9 mouse cellular contexts compared by ENCODE assay signal in genomic region chr4:125114638-125115037, GRCm38 (mm10). TPM values are rescaled to one million over a fixed set of nuclear protein-coding genes. Genes with fewer than 3 reads are reported as not detected.
A peak's percentile ranks its signal among the peaks of the same experiment; 100 is the strongest.
DNase-seq lines count a peak whose midpoint lies in the region; ATAC-seq and TF ChIP-seq lines count a peak whose summit lies in the region.
"Had no signal": no experiment of that assay in that cellular context is flagged by ENCODE, and none has a peak within 500 bp of the region (broad histone marks: within the 10 kb centered on the region; RNA-seq: fewer than 3 reads in every experiment).

No protein-coding gene starts in this region.

- peaks cover 69% of the 10 kb centered on the region for H3K4me1 ChIP-seq in E14TG2a.4 (replicated peaks; ENCODE audit: low read depth, low read length)
- H3K4me1 ChIP-seq in forebrain, embryonic 12.5 days, result peaks cover 14% of the 10 kb centered on the region; the same call in 1 of the 2 replicates
- H3K4me1 ChIP-seq in lung, adult 2 months (ENCODE audit: control insufficient read depth, insufficient read depth, low read length), result peaks cover 12% of the 10 kb centered on the region
- peaks cover 15% of the 10 kb centered on the region for H3K4me1 ChIP-seq in neural tube, embryonic 15.5 days

- TF ChIP-seq CTCF in E14TG2a.4 (conservative IDR thresholded peaks at IDR 0.05; ENCODE audit: low read length), result peak; percentile 86
- peak; percentile 90 for TF ChIP-seq CTCF in lung, adult 2 months (IDR thresholded peaks at IDR 0.05; ENCODE audit: insufficient read depth, low read length)

- TF ChIP-seq POLR2A in lung, adult 2 months (IDR thresholded peaks at IDR 0.05; ENCODE audit: borderline replicate concordance, extremely low read depth, low read depth, low read length), result no peak

- no peak overlapping the region for H3K27ac ChIP-seq in forebrain, embryonic 12.5 days
- no peak overlapping the region for H3K27ac ChIP-seq in neural tube, embryonic 15.5 days (replicated peaks)

- no peak overlapping the region for H3K4me3 ChIP-seq in E14TG2a.4 (replicated peaks; ENCODE audit: low read length)
- no peak overlapping the region for H3K4me3 ChIP-seq in forebrain, embryonic 12.5 days (replicated peaks)
- H3K4me3 ChIP-seq in lung, adult 2 months (replicated peaks; ENCODE audit: extremely low read depth, low read depth, low read length), result no peak overlapping the region
- H3K4me3 ChIP-seq in neural tube, embryonic 15.5 days (replicated peaks), result no peak overlapping the region

- H3K36me3 ChIP-seq in E14TG2a.4 (ENCODE audit: insufficient read depth, low read length), result peaks cover 34% of the 10 kb centered on the region
- peaks cover 27% of the 10 kb centered on the region for H3K36me3 ChIP-seq in forebrain, embryonic 12.5 days (replicated peaks)
- H3K36me3 ChIP-seq in neural tube, embryonic 15.5 days, result peaks cover 18% of the 10 kb centered on the region

- H3K4me2 ChIP-seq in forebrain, embryonic 12.5 days, result no peak overlapping the region
- no peak overlapping the region for H3K4me2 ChIP-seq in neural tube, embryonic 15.5 days

- intact Hi-C loops in heart, postnatal 14 days (cut with DNase I), result no loop called here

- H3K9me3 ChIP-seq in E14TG2a.4 (ENCODE audit: low read length), result no peaks in the 10 kb centered on the region
- H3K9me3 ChIP-seq in forebrain, embryonic 12.5 days, result no peaks in the 10 kb centered on the region
- H3K9me3 ChIP-seq in neural tube, embryonic 15.5 days (replicated peaks), result no peaks in the 10 kb centered on the region

- 21% methylated on average over 6 of the region's 6 CpGs for WGBS in forebrain, embryonic 12.5 days
- 4% methylated on average over 6 of the region's 6 CpGs for WGBS in lung, adult 2 months
- WGBS in neural tube, embryonic 15.5 days, result 8% methylated on average over 6 of the region's 6 CpGs

- H3K9ac ChIP-seq in forebrain, embryonic 12.5 days, result no peak overlapping the region
- H3K9ac ChIP-seq in neural tube, embryonic 15.5 days (replicated peaks), result peak overlapping the region; percentile 21; the same call in 1 of the 2 replicates

- peak; percentile 47 for ATAC-seq in forebrain, embryonic 12.5 days (ENCODE audit: low FRiP score)
- ATAC-seq in neural tube, embryonic 15.5 days (ENCODE audit: low FRiP score), result 0 out of 2 replicates have a peak, but pooled peaks have one; percentile 32

- H3K27me3 ChIP-seq in E14TG2a.4 (ENCODE audit: insufficient read depth, low read length), result peaks cover 2% of the 10 kb centered on the region; the same call in 1 of the 2 replicates
- no peaks in the 10 kb centered on the region for H3K27me3 ChIP-seq in forebrain, embryonic 12.5 days
- no peaks in the 10 kb centered on the region for H3K27me3 ChIP-seq in neural tube, embryonic 15.5 days (replicated peaks)

- DNase-seq in c-Kit-positive CD71-positive TER-119-positive erythroid progenitor cells, embryonic 14.5 days (ENCODE audit: low spot score), result peak; percentile 53
- peak; percentile 86 to 90 for DNase-seq in heart, postnatal 14 days
- DNase-seq in layer of hippocampus, adult 8-10 months (ENCODE audit: low spot score in 2 of 2), result peak; percentile 77 to 88
- DNase-seq in lung, adult 2 months, result peak; percentile 86
- peak; percentile 92 for DNase-seq in testis, postnatal 10 days (ENCODE audit: low spot score)

RNA-seq across cellular contexts. Expression of gene Zc3h12a, which starts 13.0 kb away (rescaled TPM):
- polyA plus RNA-seq in forebrain, embryonic 12.5 days (2016; fragmentation: Nextera tagmentation; extraction: Ambion mirVana), result 0.18 and 0.23 TPM in 2 replicates
- 1 to 10 TPM; 3.2 to 4.0 TPM for total RNA-seq in heart, postnatal 14 days (2021)
- 1 to 10 TPM in 3 of 4 experiments, under 1 TPM in 1; 0.67 to 2.6 (median 1.5) TPM for total RNA-seq in layer of hippocampus, adult 8-10 months (2022)
- 11.9 and 13.9 TPM in 2 replicates for polyA plus RNA-seq in lung, adult 2 months (2012; rRNA removed)
- 0.15 and 0.68 TPM in 2 replicates for polyA plus RNA-seq in neural tube, embryonic 15.5 days (2015; fragmentation: Nextera tagmentation; extraction: Ambion mirVana)

RNA-seq across cellular contexts. Expression of gene Meaf6, which starts 29.7 kb away (rescaled TPM):
- polyA plus RNA-seq in forebrain, embryonic 12.5 days (2016; fragmentation: Nextera tagmentation; extraction: Ambion mirVana), result 128 and 138 TPM in 2 replicates
- 10 to 100 TPM; 22.6 to 24.5 TPM for total RNA-seq in heart, postnatal 14 days (2021)
- total RNA-seq in layer of hippocampus, adult 8-10 months (2022), result 100 to 1,000 TPM; 103 to 122 (median 110) TPM
- 9.5 and 14.2 TPM in 2 replicates for polyA plus RNA-seq in lung, adult 2 months (2012; rRNA removed)
- polyA plus RNA-seq in neural tube, embryonic 15.5 days (2015; fragmentation: Nextera tagmentation; extraction: Ambion mirVana), result 141 and 164 TPM in 2 replicates

RNA-seq across cellular contexts. Expression of gene Snip1, which starts 48.2 kb away (rescaled TPM):
- polyA plus RNA-seq in forebrain, embryonic 12.5 days (2016; fragmentation: Nextera tagmentation; extraction: Ambion mirVana), result 29.8 and 32.2 TPM in 2 replicates
- total RNA-seq in heart, postnatal 14 days (2021), result 10 to 100 TPM in 1 of 2 experiments, 1 to 10 TPM in 1; 9.0 to 10.4 TPM
- 10 to 100 TPM; 14.1 to 16.4 (median 14.7) TPM for total RNA-seq in layer of hippocampus, adult 8-10 months (2022)
- 7.8 and 8.8 TPM in 2 replicates for polyA plus RNA-seq in lung, adult 2 months (2012; rRNA removed)
- polyA plus RNA-seq in neural tube, embryonic 15.5 days (2015; fragmentation: Nextera tagmentation; extraction: Ambion mirVana), result 24.1 and 24.3 TPM in 2 replicates

RNA-seq across cellular contexts. Expression of gene Dnali1, which starts 49.1 kb away (rescaled TPM):
- 0.28 and 0.41 TPM in 2 replicates for polyA plus RNA-seq in forebrain, embryonic 12.5 days (2016; fragmentation: Nextera tagmentation; extraction: Ambion mirVana)
- under 1 TPM in 1 of 2 experiments, not detected in 1; 0.22 TPM for total RNA-seq in heart, postnatal 14 days (2021)
- 1 to 10 TPM in 2 of 4 experiments, under 1 TPM in 2; 0.62 to 1.4 (median 1.2) TPM for total RNA-seq in layer of hippocampus, adult 8-10 months (2022)
- polyA plus RNA-seq in lung, adult 2 months (2012; rRNA removed), result 14.9 and 15.8 TPM in 2 replicates
- polyA plus RNA-seq in neural tube, embryonic 15.5 days (2015; fragmentation: Nextera tagmentation; extraction: Ambion mirVana), result 0.70 and 0.79 TPM in 2 replicates
- polyA plus RNA-seq: heart, embryonic 14.5 days had no signal
